Mouse (Mus musculus) heart, postnatal 0 days (tissue): ENCODE results near the gene Elac2. TPM values are rescaled to one million over a fixed set of nuclear protein-coding genes. Genes with fewer than 3 reads are reported as not detected.

Experiments
- ATAC-seq: fragments of 200-750 bp; cut with Nextera tagmentation; 2 replicates; pipeline ENCODE4 v1.8.0; 2017; ENCODE audit warnings: low read depth, moderate number of reproducible peaks, moderate library complexity; ENCODE audit not compliant: insufficient read depth
- DNase-seq: peaks from one replicate; pipeline ENCODE4 v3.0.0-alpha.2; 2016; ENCODE audit warnings: low spot score
- H3K27ac ChIP-seq: fragments of 300-500 bp; sonication (generic); 2 replicates; pipeline ENCODE4 v1.5.1; 2014; ENCODE audit warnings: low read depth, mild to moderate bottlenecking
- H3K27me3 ChIP-seq: fragments of 300-500 bp; sonication (generic); 2 replicates; pipeline ENCODE4 v1.6.1; 2014; ENCODE audit warnings: low read length, mixed read lengths; ENCODE audit not compliant: control insufficient read depth, insufficient read depth
- H3K36me3 ChIP-seq: fragments of 300-500 bp; sonication (generic); replicated peaks from 2 replicates; pipeline ENCODE4 v1.6.1; 2014; ENCODE audit warnings: low read length, mixed read lengths; ENCODE audit not compliant: control insufficient read depth, insufficient read depth
- H3K4me1 ChIP-seq: fragments of 300-500 bp; sonication (generic); 2 replicates; pipeline ENCODE4 v1.6.1; 2014; ENCODE audit warnings: antibody characterized with exemption; ENCODE audit not compliant: control insufficient read depth, insufficient read depth
- H3K4me2 ChIP-seq: fragments of 300-500 bp; sonication (generic); 2 replicates; pipeline ENCODE4 v1.6.1; 2014; ENCODE audit warnings: low read depth, mild to moderate bottlenecking, low read length, moderate library complexity
- H3K4me3 ChIP-seq: fragments of 300-500 bp; sonication (generic); 2 replicates; pipeline ENCODE4 v1.5.1; 2014; ENCODE audit warnings: low read depth, low read length
- H3K9ac ChIP-seq: fragments of 300-500 bp; sonication (generic); replicated peaks from 2 replicates; pipeline ENCODE4 v1.6.1; 2014; ENCODE audit warnings: low read depth, low read length, mixed read lengths
- H3K9me3 ChIP-seq: fragments of 300-500 bp; sonication (generic); replicated peaks from 2 replicates; pipeline ENCODE4 v1.6.1; 2016; ENCODE audit warnings: low read length; ENCODE audit not compliant: control insufficient read depth
- CTCF ChIP-seq: IDR thresholded peaks from 2 replicates; pipeline ENCODE4 v1.5.1; 2016; ENCODE audit warnings: antibody characterized with exemption, control low read depth, low read depth
- EP300 ChIP-seq: IDR thresholded peaks from 2 replicates; pipeline ENCODE4 v1.6.1; 2016; ENCODE audit warnings: antibody characterized with exemption, low read depth
- WGBS: fragments of 180-500 bp; shearing (Covaris S2); extraction: QIAGEN DNeasy Blood & Tissue Kit; methylation state at CpG from one replicate; pipeline ENCODE4 v1.1.7; 2014; 5-methylcytosine and 5-hydroxymethylcytosine counted together
- polyA plus RNA-seq: library from polyadenylated mRNA; unstranded; fragments of >200 nt; fragmentation: Nextera tagmentation; extraction: Ambion mirVana; gene quantifications from 2 replicates; pipeline ENCODE4 v1.2.1, GENCODE M21; 2015
- total RNA-seq: library from RNA; depleted of rRNA; stranded (reverse); fragments of >200 nt; gene quantifications from 2 replicates; pipeline ENCODE4 v1.2.3, GENCODE M21; 2014; ENCODE audit warnings: low replicate concordance

Elac2 gene
- total and polyA plus RNA-seq, 2 experiments from 2014 or later: 15.1 to 33.6 TPM

GRCm38 (mm10) chr11:64949782-64950181, 29.1 kb upstream of the Elac2 start:
- TF ChIP-seq EP300 (no peak), CTCF (no peak)
- 77% methylated on average over 3 of the region's 3 CpGs for WGBS

GRCm38 (mm10) chr11:64956962-64957729, 21.7 kb upstream of the Elac2 start:
- Histone ChIP-seq H3K4me2 (peak overlapping the region; percentile 60), H3K4me1 (peaks cover 5% of the 10 kb centered on the region; the same call in 1 of the 2 replicates), H3K9me3 (no peaks in the 10 kb centered on the region), H3K36me3 (no peaks in the 10 kb centered on the region), H3K9ac (no peak overlapping the region), H3K27ac (peak overlapping the region; percentile 3; the same call in 1 of the 2 replicates), H3K27me3 (no peaks in the 10 kb centered on the region), H3K4me3 (peak overlapping the region; percentile 33)
- DNase-seq (peak; percentile 45), ATAC-seq (no peak)
- TF ChIP-seq EP300: no peak
- TF ChIP-seq CTCF: no peak
- 10% methylated on average over 16 of the region's 16 CpGs for WGBS

More at GRCm38 (mm10) chr11:64949782-64950181, 29.1 kb upstream of the Elac2 start:
- H3K27ac ChIP-seq: no peak overlapping the region
- no peaks in the 10 kb centered on the region for H3K27me3 ChIP-seq
- H3K9me3 ChIP-seq: no peaks in the 10 kb centered on the region
- no peak overlapping the region for H3K4me3 ChIP-seq
- H3K9ac ChIP-seq: no peak overlapping the region
- no peak overlapping the region for H3K4me2 ChIP-seq
- no peak for DNase-seq
- no peak for ATAC-seq
- no peaks in the 10 kb centered on the region for H3K36me3 ChIP-seq
- H3K4me1 ChIP-seq: no peaks in the 10 kb centered on the region

- H3K27ac ChIP-seq: no peak overlapping the region
- TF ChIP-seq EP300 (no peak), CTCF (no peak)
- 74% methylated on average over 2 of the region's 2 CpGs for WGBS
These were observed 16.2 kb upstream of the Elac2 start for GRCm38 (mm10) chr11:64962629-64963028.

GRCm38 (mm10) chr11:64968507-64968906, 10.3 kb upstream of the Elac2 start:
- 0 out of 2 replicates have a peak, but pooled peaks cover 3% of the 10 kb centered on the region for H3K27me3 ChIP-seq
- DNase-seq (peak; percentile 76), ATAC-seq (peak; percentile 67; the same call in 1 of the 2 replicates)
- 3% methylated on average over 3 of the region's 3 CpGs for WGBS
- no peak overlapping the region for H3K4me2 ChIP-seq
- TF ChIP-seq EP300: no peak
- TF ChIP-seq CTCF: peak; percentile 93
- H3K4me3 ChIP-seq: no peak overlapping the region
- no peak overlapping the region for H3K9ac ChIP-seq
- H3K4me1 ChIP-seq: no peaks in the 10 kb centered on the region
- H3K27ac ChIP-seq: no peak overlapping the region
- no peaks in the 10 kb centered on the region for H3K9me3 ChIP-seq
- no peaks in the 10 kb centered on the region for H3K36me3 ChIP-seq

More at GRCm38 (mm10) chr11:64962629-64963028, 16.2 kb upstream of the Elac2 start:
- H3K4me3 ChIP-seq: no peak overlapping the region
- DNase-seq (no peak), ATAC-seq (no peak)
- no peak overlapping the region for H3K9ac ChIP-seq
- H3K36me3 ChIP-seq: no peaks in the 10 kb centered on the region
- H3K4me1 ChIP-seq: no peaks in the 10 kb centered on the region
- H3K9me3 ChIP-seq: no peaks in the 10 kb centered on the region
- no peaks in the 10 kb centered on the region for H3K27me3 ChIP-seq
- H3K4me2 ChIP-seq: no peak overlapping the region

- no peak for DNase-seq
- no peak for TF ChIP-seq EP300
- no peak for TF ChIP-seq CTCF
- Histone ChIP-seq H3K4me3 (no peak overlapping the region), H3K27ac (no peak overlapping the region), H3K9ac (no peak overlapping the region), H3K4me1 (no peaks in the 10 kb centered on the region), H3K27me3 (0 out of 2 replicates have a peak, but pooled peaks cover 3% of the 10 kb centered on the region), H3K4me2 (no peak overlapping the region), H3K36me3 (no peaks in the 10 kb centered on the region), H3K9me3 (no peaks in the 10 kb centered on the region)
- no peak for ATAC-seq
- WGBS: 43% methylated on average over 4 of the region's 4 CpGs
These were observed 9.9 kb upstream of the Elac2 start for GRCm38 (mm10) chr11:64968939-64969342.
